Mouse (Mus musculus): ENCODE measurements around the gene Ap2b1. TPM values are rescaled to one million over a fixed set of nuclear protein-coding genes. Genes with fewer than 3 reads are reported as not detected.
A peak's percentile ranks its signal among the peaks of the same experiment; 100 is the strongest.

Gene Ap2b1
- total RNA-seq, 2 experiments from 2014 or later, result 61.2 to 74.2 TPM

- no peak for ATAC-seq (replicated peaks; ENCODE audit: low FRiP score, low TSS enrichment, poor library complexity, severe bottlenecking)
Measured at GRCm38 (mm10) chr11:83429355-83429754, 130.5 kb downstream of the Ap2b1 start, which contains the start of gene Gas2l2. Gas2l2 (minus strand) TSS chr11:83429455.

- ATAC-seq (replicated peaks; ENCODE audit: low FRiP score, low TSS enrichment, poor library complexity, severe bottlenecking), result no peak
Measured at GRCm38 (mm10) chr11:83432533-83432932, 133.7 kb downstream of the Ap2b1 start.

GRCm38 (mm10) chr11:83437377-83437776 lies 138.6 kb downstream of the Ap2b1 start, which contains the start of gene 1700020L24Rik:
1700020L24Rik (plus strand) TSS chr11:83437677.
- ATAC-seq (replicated peaks; ENCODE audit: low FRiP score, low TSS enrichment, poor library complexity, severe bottlenecking), result no peak

- no peak for ATAC-seq (replicated peaks; ENCODE audit: low FRiP score, low TSS enrichment, poor library complexity, severe bottlenecking)
Measured at GRCm38 (mm10) chr11:83439426-83440060, 140.7 kb downstream of the Ap2b1 start.

- peak; percentile 82 for ATAC-seq (replicated peaks; ENCODE audit: low FRiP score, low TSS enrichment, poor library complexity, severe bottlenecking)
Measured at GRCm38 (mm10) chr11:83440081-83441064, 141.5 kb downstream of the Ap2b1 start.

- no peak for ATAC-seq (replicated peaks; ENCODE audit: low FRiP score, low TSS enrichment, poor library complexity, severe bottlenecking)
Measured at GRCm38 (mm10) chr11:83441235-83441634, 142.4 kb downstream of the Ap2b1 start.

- ATAC-seq (replicated peaks; ENCODE audit: low FRiP score, low TSS enrichment, poor library complexity, severe bottlenecking), result peak; percentile 63; the same call in 1 of the 2 replicates
Measured at GRCm38 (mm10) chr11:83442596-83443267, 143.9 kb downstream of the Ap2b1 start.

- ATAC-seq (replicated peaks; ENCODE audit: low FRiP score, low TSS enrichment, poor library complexity, severe bottlenecking), result no peak
Measured at GRCm38 (mm10) chr11:83443824-83444223, 145.0 kb downstream of the Ap2b1 start.

GRCm38 (mm10) chr11:83445001-83445400 lies 146.2 kb downstream of the Ap2b1 start:
- no peak for ATAC-seq (replicated peaks; ENCODE audit: low FRiP score, low TSS enrichment, poor library complexity, severe bottlenecking)

GRCm38 (mm10) chr11:83447612-83448011 lies 148.8 kb downstream of the Ap2b1 start:
- no peak for ATAC-seq (replicated peaks; ENCODE audit: low FRiP score, low TSS enrichment, poor library complexity, severe bottlenecking)

- 0 out of 2 replicates have a peak, but pooled peaks have one; percentile 55 for ATAC-seq (replicated peaks; ENCODE audit: low FRiP score, low TSS enrichment, poor library complexity, severe bottlenecking)
Measured at GRCm38 (mm10) chr11:83448021-83448926, 149.4 kb downstream of the Ap2b1 start.

- ATAC-seq (replicated peaks; ENCODE audit: low FRiP score, low TSS enrichment, poor library complexity, severe bottlenecking), result no peak
Measured at GRCm38 (mm10) chr11:83448927-83449236, 150.1 kb downstream of the Ap2b1 start.

- no peak for ATAC-seq (replicated peaks; ENCODE audit: low FRiP score, low TSS enrichment, poor library complexity, severe bottlenecking)
Measured at GRCm38 (mm10) chr11:83449298-83449697, 150.5 kb downstream of the Ap2b1 start.

GRCm38 (mm10) chr11:83450550-83450949 lies 151.7 kb downstream of the Ap2b1 start:
- ATAC-seq (replicated peaks; ENCODE audit: low FRiP score, low TSS enrichment, poor library complexity, severe bottlenecking), result no peak

- no peak for ATAC-seq (replicated peaks; ENCODE audit: low FRiP score, low TSS enrichment, poor library complexity, severe bottlenecking)
Measured at GRCm38 (mm10) chr11:83451281-83451680, 152.5 kb downstream of the Ap2b1 start.

- ATAC-seq (replicated peaks; ENCODE audit: low FRiP score, low TSS enrichment, poor library complexity, severe bottlenecking), result peak; percentile 60; the same call in 1 of the 2 replicates
Measured at GRCm38 (mm10) chr11:83454548-83454947, 155.7 kb downstream of the Ap2b1 start.

Data from megakaryocyte-erythroid progenitor cell, adult 5-6 weeks (primary cell).